Mouse (Mus musculus): Measurements from ENCODE around the gene Ankle1. TPM values are rescaled to one million over a fixed set of nuclear protein-coding genes. Genes with fewer than 3 reads are reported as not detected.

Ankle1 gene
- total and polyA plus RNA-seq, 3 experiments: 18.5 to 21.2 TPM; not detected in 1

DNA sequence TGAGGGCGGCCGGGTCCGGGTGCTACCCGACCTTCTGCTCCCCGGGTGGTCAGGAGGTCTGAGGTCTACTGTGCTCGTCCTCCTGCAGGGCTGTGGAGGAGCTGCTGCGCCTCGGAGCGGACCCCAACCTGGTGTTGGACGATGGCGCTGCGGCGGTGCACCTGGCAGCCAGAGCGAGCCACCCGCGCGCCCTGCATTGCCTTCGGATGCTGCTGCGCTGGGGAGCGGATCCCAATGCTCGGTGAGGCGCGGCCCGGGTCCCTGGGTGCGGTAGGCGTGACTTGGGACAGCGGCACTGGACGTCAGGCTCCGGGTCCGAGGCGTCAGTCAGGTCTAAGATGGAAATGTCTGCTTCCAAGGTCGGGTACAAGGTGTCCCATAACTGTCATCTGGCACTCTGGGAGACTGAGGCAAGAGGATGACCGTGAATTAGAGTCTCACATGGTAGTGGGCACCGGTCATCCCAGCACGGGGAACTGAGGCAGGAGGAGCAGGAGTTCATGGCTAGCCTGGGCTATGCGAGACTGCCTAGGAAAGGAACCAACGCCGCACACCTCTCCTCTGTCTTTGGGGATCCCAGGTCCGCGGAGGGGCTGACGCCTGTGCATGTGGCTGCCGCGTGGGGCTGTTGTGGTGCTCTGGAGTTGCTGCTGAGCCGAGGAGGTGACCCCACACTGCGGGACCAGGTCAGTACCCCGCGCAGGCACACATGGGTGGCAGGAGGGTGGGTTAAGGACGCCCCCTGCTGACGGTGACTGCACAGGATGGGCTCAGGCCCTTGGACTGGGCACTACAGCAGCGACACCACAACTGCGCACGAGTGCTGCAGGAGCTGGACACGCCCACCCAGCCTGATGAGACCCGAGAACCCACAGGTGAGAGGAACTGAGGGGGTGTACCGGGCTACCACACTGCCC is 547 bp downstream of the Ankle1 start:
- H3K9ac ChIP-seq (ENCODE audit: control insufficient read depth, low read depth, low read length, poor library complexity, severe bottlenecking): peak overlapping the region; percentile 84
- H3K79me2 ChIP-seq (ENCODE audit: control insufficient read depth, insufficient read depth, low read length, poor library complexity): peaks cover 26% of the 10 kb centered on the region
- H3K4me1 ChIP-seq (ENCODE audit: control insufficient read depth in 1 of 2, insufficient read depth in 2 of 2, low read length in 2 of 2): peaks cover 0 to 20% of the 10 kb centered on the region in 2 experiments; a peak in 2 of 4 replicates
- TF ChIP-seq ZKSCAN1 (IDR thresholded peaks at IDR 0.05; ENCODE audit: low read depth, low read length) (no peak), SIN3A (IDR thresholded peaks at IDR 0.05; ENCODE audit: low read length) (peak; percentile 47; the same call in 1 of the 2 replicates), TAL1 (IDR thresholded peaks at IDR 0.05; ENCODE audit: low read length) (no peak), TCF12 (IDR thresholded peaks at IDR 0.05; ENCODE audit: low read depth, low read length) (no peak), EP300 (IDR thresholded peaks at IDR 0.05; ENCODE audit: low read depth in 1 of 2, low read length in 2 of 2) (no peak), RAD21 (IDR thresholded peaks at IDR 0.05; ENCODE audit: low read depth, low read length) (peak; percentile 61), CHD1 (IDR thresholded peaks at IDR 0.05; ENCODE audit: low read depth, low read length) (no peak), ELF1 (IDR thresholded peaks at IDR 0.05; ENCODE audit: low read depth, low read length) (no peak), POLR2AphosphoS2 (IDR thresholded peaks at IDR 0.05; ENCODE audit: low read length) (no peak), MAX (IDR thresholded peaks at IDR 0.05; ENCODE audit: low read length) (peak; percentile 34), RCOR1 (IDR thresholded peaks at IDR 0.05; ENCODE audit: low read depth, low read length) (no peak), MXI1 (IDR thresholded peaks at IDR 0.05; ENCODE audit: low read depth, low read length) (peak; percentile 91), MYC (IDR thresholded peaks at IDR 0.05; ENCODE audit: low read depth, low read length) (0 out of 2 replicates have a peak, but pooled peaks have one; percentile 23), ZNF384 (IDR thresholded peaks at IDR 0.05; ENCODE audit: low read depth, low read length) (no peak), SMC3 (IDR thresholded peaks at IDR 0.05; ENCODE audit: low read depth, low read length) (peak; percentile 62), ZMIZ1 (IDR thresholded peaks at IDR 0.05; ENCODE audit: low read depth, low read length) (no peak), USF1 (IDR thresholded peaks at IDR 0.05; ENCODE audit: low read depth, low read length) (no peak), NRF1 (IDR thresholded peaks at IDR 0.05; ENCODE audit: insufficient read depth, low read depth, low read length, poor library complexity, severe bottlenecking) (peak; percentile 48; the same call in 1 of the 2 replicates), MAZ (IDR thresholded peaks at IDR 0.05; ENCODE audit: low read depth, low read length) (0 out of 2 replicates have a peak, but pooled peaks have one; percentile 16), POLR2A (IDR thresholded peaks at IDR 0.05; ENCODE audit: control insufficient read depth in 1 of 2, insufficient read depth in 1 of 2, low read depth in 1 of 2, low read length in 2 of 2, poor library complexity in 1 of 2) (no peak; a peak in 2 of 4 replicates), E2F4 (IDR thresholded peaks at IDR 0.05; ENCODE audit: borderline replicate concordance, low read depth, low read length) (no peak), CTCF (IDR thresholded peaks at IDR 0.05 in 2 of 3, conservative IDR thresholded peaks at IDR 0.05 in 1 of 3; ENCODE audit: control insufficient read depth in 1 of 3, insufficient read depth in 1 of 3, low read depth in 2 of 3, low read length in 3 of 3, poor library complexity in 1 of 3, severe bottlenecking in 1 of 3) (peak; percentile 71 to 86 (median 75)), GATA1 (IDR thresholded peaks at IDR 0.05; ENCODE audit: low read depth, low read length) (no peak), BHLHE40 (IDR thresholded peaks at IDR 0.05; ENCODE audit: borderline replicate concordance, low read depth, low read length) (peak; percentile 12; the same call in 1 of the 2 replicates), MEF2A (IDR thresholded peaks at IDR 0.05; ENCODE audit: extremely low read depth, insufficient replicate concordance, low read depth, low read length, poor library complexity, severe bottlenecking) (no peak), KAT2A (conservative IDR thresholded peaks at IDR 0.05; ENCODE audit: low read depth, low read length) (no peak; the same call in 1 of the 2 replicates), ZC3H11A (IDR thresholded peaks at IDR 0.05; ENCODE audit: low read depth, low read length) (no peak; the same call in 1 of the 2 replicates)
- peak overlapping the region; percentile 77 to 82 for H3K4me3 ChIP-seq (ENCODE audit: control insufficient read depth in 1 of 2, insufficient read depth in 1 of 2, low read depth in 2 of 2, low read length in 2 of 2)
- peaks cover 0 to 11% of the 10 kb centered on the region in 2 experiments; a peak in 2 of 4 replicates for H3K36me3 ChIP-seq (ENCODE audit: control insufficient read depth in 1 of 2, insufficient read depth in 2 of 2, low read length in 2 of 2)
- peak; percentile 77 for DNase-seq (ENCODE audit: low read depth, low spot score)
- H3K27ac ChIP-seq (ENCODE audit: control insufficient read depth, low read depth, low read length): peak overlapping the region; percentile 35
- H3K9me3 ChIP-seq (replicated peaks; ENCODE audit: insufficient read depth, low read length): no peaks in the 10 kb centered on the region
- H3K27me3 ChIP-seq (ENCODE audit: control insufficient read depth in 1 of 2, insufficient read depth in 2 of 2, low read length in 2 of 2): no peaks in the 10 kb centered on the region
